Mouse (Mus musculus) T-helper 2 cell (primary cell): ENCODE results near the gene Slc9a9.

Experiments used
- in situ Hi-C: fragments of 300-600 bp; cut with MboI, MseI; formaldehyde crosslinking; loops from one replicate; pipeline ENCODE4 v1.15.1; 2025; ENCODE audit warnings: high pct_unique_total_duplicates

Gene Slc9a9

DNA sequence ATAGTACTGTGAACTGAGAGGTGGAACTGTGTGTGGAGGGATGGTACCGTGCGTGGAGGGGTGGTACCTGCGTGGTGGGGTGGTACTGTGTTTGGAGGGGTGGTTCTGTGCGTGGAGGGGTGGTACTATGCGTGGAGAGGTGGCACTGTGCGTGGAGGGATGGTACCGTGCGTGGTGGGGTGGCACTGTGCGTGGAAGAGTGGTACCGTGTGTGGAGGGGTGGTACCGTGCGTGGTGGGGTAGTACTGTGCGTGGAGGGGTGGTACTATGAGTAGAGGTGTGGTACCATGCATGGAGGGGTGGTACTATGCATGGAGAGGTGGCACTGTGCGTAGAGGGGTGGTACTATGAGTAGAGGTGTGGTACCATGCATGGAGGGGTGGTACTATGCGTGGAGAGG is 167.7 kb downstream of the Slc9a9 start:
- in situ Hi-C loops: no loop called here

DNA sequence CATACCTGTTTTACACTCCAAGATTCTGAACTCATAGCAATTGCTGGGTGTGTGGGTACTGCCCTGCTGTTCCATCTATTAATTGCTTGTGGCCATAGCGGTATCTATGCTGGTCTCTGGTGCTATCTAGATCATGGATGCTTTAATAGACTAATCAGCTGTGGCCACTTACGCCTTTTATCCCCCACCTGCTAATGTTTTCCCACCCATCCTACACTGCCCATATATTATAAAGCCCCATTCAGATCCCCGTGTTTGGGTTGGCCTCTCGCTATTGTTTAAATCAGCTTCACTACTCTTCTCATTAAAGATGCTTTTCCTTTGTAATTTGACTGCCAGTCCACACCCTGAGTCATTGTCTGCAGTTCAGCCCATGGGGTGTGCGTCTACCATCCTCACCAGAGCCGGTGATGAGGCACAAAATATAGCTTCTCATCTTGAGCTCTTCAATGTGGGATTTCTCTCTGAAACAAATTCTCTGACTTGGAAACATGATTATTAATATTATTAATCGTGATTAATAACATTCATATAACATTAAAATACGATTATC is 168.8 kb downstream of the Slc9a9 start:
- in situ Hi-C loops: no loop called here

DNA sequence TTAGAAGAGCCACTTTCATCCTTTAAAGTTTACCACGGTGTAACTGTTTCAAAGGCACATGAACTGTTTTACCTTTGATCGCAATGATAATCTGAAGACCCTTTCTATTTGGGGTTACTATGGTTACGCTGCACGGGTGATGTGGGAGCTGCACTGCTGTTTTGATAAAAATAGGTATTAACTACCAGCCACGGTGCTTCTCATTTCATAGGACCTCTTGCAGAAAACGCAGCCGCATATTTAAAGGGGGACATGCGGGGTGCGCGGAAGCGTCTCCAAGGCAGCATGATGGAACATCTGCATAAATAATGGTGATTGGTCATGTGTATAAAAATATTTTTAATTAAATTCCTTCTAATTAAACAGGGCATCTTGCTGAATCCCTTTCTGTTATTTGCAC is 169.5 kb downstream of the Slc9a9 start:
- in situ Hi-C loops: no loop called here

DNA sequence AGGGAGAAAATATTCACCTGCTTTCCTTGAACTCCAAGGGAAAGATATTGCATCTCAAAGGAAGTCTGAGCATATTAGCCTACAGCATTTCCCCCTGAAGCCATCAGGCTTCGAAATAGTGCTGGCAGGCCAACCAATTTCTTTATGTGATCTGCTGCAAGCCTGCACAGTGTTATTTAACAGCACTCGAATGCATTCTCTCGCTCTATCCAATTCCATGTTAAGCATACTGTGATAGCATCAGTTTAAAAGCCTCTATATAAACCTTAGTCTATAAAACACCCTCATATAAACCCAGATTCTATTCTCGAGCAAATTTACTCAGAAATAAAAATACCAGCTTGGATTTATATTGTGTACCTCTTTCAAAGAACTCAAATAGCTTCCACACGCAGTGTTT is 170.7 kb downstream of the Slc9a9 start:
- in situ Hi-C loops: no loop called here

DNA sequence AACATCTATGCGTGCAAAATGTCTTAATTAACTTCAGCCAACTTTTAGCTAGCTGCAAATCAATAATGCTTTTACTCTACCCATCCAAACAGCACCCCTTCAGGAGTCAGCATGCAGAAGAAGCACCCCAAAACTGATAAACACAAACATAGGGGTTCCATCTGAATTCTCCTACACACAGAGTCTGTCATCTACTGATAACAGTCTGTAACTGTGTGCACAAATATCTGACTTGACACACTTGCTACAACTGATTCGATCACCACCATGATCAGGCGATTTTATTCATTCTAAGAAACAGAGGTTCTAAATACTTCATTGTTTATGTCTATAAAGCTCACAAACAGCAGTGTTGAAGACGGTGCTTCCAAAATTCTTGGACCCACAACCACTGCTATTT is 171.3 kb downstream of the Slc9a9 start:
- in situ Hi-C loops: no loop called here

DNA sequence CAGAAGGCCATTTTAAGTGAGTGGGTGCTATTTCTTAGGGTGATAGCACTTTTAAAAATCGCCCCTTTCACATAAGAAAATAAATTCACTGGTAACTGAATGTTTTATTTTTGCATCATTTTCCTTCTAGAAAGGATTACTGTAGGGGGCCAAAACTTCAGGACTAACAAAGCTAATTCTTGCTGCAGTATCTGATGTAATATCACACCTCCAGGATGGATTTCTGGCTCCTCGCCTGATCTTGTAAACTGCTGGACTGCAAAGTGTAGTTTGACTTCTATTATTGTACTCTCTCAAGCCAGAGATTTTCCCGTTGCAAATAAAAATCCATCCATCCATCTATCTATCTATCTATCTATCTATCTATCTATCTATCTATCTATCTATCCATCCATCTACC is 174.5 kb downstream of the Slc9a9 start:
- in situ Hi-C loops: no loop called here

DNA sequence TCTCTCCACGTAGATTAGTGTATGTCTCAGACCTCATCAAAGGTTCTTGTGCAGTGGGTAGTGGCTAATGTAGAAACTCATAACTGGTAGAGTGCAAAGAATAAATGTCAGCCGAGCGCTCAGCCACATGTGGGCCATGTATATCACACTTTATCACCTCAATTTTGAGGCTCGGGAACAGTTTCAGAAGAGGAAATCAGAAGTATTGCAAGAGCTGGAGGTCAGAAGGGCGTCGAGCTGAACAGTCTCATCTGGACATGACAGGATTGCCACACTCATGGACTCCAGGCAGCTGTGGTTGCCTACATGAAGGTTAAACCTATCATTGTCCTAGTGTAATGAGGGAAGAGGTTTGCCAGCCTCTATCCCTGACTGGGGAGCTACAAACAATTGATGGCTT is 177.9 kb downstream of the Slc9a9 start:
- in situ Hi-C loops: no loop called here

DNA sequence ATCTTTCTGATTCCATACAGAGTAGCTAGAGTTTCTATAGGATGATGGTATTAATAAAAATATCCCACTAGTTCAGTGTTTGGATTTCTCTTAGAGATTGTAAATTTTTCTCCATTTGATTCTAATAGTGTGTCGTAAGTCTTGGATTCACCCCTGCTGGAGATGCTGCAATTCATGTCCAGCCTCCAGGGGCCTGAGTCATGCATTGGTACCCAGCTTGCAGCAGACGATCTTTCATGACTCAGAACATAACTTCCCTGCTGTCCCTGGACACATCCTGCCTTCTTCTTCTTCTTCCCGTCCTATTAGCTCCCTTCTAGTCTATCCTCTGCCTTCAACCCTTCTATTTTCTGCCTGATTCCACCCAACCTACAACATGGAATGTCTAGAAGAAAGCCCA is 181.8 kb downstream of the Slc9a9 start:
- in situ Hi-C loops: no loop called here

DNA sequence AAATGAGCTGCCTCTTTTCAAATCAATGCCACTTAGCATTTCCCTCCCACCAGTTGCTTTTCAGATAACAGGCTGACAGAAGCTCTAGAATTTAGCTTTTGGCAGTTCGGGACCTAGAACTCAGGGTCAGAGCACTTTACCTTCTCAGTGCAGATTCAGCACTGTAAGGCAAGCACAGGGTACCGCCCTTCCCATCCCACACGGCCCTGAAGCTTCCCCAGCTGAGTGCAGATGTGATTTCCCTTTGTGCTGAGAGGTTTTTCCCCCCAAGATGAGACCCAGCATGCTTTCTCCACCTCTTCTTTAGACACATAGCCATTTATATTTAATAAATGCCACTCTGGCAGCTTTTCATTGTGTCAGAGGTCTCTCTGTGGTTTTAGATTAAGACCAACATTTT is 186.4 kb downstream of the Slc9a9 start:
- in situ Hi-C loops: no loop called here

DNA sequence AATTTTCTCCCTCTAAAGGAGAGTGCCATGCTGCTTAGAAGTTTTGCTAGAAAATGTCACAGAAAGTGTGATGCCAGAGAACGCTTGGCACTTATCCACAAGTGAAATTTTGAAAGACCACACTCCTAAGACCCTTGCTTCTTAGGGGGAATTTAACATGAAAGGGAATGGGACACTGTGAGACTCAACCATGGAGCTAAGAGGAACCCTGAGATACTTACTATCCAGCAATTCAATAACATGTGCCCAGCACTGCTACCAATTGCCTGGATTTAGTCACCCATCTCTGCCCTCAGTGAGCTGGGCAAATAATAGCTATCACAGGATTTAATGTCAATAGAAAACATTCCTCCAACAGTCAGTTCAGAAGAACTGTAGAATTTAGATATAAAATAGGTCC is 198.8 kb downstream of the Slc9a9 start:
- in situ Hi-C loops: no loop called here

DNA sequence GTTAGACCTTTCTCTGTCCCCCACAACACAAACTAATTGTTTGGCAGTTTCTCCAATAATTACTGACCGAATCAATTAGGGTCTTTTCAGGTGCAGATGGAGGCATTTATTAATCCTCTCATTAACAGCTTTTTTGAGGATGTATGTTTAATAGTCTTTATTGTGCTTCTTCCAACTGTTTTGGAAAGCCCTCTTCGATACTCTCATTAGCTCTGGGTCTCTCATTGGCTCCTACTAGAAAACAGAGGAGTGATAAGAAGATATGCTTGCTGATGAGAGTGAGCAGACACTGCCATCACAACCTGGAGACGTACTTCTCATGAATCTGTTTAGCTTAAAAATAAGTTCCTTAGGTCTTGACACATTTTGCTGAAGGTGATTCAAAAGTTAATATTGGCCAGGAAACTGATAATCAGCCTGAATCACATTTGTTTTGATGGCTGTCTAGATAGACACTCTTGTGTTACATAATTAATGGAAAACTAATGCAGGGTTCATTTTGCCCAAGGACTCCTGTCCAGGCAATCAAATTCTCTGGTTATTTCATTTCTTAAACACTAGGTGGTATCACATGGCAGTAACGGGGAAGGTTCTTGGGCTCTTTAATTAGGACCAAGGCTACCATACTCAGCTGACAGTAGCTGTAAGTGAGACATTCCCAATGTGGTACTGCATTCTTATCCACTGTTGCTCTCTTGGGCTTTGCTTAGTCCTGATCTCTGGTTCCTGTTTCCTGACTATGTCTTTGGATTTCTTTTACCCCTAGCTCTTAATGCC is 199.5 kb downstream of the Slc9a9 start:
- in situ Hi-C loops: no loop called here

DNA sequence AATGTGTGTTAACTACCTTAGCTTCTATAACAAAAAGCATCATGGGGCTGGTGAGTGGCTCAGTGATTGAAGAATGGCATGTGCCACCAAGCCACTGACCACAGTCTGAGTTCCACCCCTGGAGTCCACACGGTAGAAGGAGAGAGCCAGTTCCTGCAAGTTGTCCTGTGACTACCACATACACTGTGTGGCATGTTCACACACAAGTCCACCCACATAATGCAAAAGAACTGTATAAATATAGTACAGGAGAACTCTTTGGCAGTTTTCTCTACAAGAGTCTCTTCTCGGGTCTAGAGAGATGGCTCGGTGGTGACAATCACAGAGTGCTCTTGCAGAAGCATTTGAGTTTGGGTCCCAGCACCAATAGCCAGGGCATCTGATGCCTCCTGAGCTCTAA is 212.8 kb downstream of the Slc9a9 start:
- in situ Hi-C loops: no loop called here

DNA sequence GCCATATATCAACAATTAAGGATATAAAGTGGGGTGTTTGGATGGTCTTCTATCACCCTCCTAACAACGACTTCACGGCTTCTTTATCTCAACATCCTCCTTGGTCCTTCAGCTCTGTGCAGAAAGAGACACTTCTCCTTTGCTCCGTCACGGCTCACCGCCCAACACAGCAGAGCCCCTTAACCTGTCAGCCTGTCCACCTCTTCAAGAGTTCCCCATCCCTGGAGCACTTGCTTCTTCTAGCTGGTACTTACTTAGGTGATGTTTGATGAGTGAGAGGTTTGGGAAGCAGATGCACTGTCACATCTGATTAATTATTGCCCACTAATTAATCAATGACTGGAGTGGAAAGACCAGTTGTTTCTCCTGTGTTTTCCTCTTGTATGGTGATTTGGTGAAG is 213.7 kb downstream of the Slc9a9 start:
- in situ Hi-C loops: no loop called here

DNA sequence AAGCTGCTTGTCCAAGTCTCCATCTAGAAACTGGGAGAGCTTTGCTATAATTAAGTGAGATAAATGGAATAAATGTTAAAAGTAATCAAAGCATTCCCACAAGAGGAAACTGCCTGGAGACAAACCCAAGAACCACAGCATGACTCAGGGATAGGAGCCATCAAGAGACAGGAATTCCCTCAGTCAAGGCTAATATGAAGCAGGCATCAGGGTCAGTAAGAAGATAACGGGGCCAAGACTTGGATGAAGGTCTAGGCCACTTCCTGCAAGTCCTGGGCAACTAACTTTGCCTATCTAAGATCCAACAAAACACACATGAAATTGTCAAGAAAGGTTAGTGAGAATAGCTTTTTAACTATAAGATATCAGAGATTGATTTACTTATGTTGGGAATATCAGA is 215.4 kb downstream of the Slc9a9 start:
- in situ Hi-C loops: no loop called here

DNA sequence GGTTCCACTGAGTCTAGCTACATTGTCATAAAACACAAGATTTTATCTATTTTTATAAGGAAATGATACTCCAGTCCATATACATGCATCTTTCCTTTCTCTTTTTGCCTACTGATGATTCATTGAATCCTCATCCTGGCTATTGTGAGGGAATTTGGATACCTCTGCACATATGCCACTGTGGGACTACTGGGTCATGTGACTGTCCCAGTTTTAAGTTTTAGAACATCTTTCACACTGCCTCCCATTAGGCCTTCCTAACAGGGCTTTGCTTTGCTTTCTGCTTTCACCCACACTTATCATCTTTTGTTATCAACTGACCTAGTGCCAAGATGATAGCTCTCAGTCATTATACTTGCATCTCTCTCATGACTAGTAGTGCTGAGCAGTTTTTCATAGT is 219.9 kb downstream of the Slc9a9 start:
- in situ Hi-C loops: no loop called here

DNA sequence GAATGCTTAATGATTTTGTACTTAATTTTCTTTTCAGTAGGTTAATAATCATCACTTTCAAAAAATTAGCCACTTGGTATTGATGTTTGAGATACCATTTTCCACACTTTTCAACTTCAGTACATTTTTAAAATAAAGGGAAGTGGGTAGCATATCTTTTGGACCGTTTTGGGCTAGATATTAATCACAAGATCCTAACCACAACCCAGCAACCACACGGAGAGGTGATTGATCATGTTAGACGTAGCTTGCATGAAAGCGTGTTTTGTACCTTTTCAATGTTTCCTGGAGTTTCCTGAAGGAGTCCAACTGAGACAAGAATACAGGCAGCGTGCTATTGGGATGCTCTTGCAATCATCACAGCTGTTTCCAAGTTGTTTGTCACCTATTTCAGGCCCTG is 226.2 kb downstream of the Slc9a9 start:
- in situ Hi-C loops: no loop called here

DNA sequence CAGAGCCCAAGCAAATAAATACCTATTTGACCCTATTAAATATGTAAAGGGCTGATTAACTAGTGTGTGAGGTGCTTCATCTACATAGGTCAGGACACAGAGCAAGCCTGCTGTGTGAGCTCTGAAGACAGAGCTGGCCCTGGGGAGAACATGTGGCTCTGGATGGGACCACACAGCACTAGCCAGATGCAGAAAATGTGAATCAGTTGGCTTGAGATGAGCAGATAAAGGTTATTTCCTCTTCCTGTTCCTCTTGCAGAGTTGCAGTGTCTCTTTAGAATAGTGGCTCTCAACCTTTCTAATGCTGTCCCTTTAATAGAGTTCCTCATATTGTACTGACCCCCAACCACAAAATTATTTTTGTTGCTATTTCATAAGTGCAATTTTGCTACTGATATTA is 234.5 kb downstream of the Slc9a9 start:
- in situ Hi-C loops: no loop called here

DNA sequence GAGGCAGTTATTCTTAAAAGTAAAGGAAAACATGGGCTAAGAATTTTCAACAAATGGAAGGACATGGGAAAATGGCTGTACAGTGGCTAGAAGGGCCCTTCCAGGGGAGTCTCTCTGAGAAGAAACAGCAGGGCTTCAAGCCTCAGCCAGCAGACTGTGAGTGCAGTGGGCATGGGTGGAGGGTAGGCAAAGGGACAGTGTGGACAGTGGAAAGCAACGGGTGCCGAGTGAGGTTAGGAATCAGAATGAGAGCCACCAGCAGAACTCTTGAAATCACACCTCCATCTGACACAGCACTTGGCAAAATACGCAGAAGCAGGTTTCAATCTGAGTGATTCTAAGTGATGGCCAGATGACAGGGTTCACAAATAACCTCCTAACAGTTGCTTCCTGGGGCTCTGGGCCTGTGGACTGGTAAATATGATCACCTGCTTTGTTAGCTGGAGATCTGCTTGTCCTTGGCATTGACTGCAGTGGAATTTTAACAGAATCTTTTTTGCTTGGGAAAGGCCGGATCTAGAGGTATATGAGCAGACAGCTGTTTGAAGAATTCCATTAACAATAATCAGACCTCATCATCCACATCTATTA is 237.4 kb downstream of the Slc9a9 start:
- in situ Hi-C loops: no loop called here

DNA sequence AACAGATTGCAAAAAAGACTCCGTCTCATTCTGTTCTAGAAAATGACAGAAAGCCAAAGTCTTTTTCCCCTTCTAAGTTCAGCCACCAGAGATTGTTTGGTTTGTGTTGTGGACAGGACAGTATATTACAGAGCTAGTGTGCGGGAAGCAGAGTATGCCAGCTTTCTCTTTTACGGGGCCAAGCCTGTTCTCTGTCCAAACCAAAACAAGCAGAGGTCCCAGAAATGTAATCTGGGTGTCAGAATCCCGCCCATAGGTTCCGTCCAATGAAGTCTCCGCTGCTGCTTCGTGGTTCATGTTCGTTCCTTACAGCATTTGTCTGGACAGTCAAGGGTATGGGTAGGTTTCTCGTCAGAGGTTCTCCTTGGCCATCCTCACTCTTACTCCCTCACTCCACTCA is 242.4 kb downstream of the Slc9a9 start:
- in situ Hi-C loops: no loop called here

DNA sequence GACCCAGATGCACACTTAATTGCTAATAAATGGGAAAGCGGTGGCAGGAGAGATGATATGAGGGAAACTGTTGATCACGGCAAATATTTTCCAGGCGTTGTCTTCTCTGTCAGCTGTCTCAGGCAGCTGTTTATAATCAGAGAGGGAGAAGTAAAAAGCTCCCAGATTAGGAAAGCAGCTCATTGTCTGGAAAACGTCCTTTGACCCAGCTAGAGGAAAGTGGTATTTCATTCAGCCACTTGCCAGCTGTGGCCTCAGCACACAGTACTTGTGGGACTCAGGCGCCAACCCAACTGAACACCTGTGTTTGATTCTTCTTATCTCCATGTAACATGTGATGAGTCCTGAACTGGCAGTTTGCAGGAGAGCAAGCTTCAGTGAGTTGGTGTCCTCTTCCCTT is 252.4 kb downstream of the Slc9a9 start:
- in situ Hi-C loops: loop anchor here (10.0 kb wide), 1 partner anchor 493 kb away; no protein-coding TSS in a partner anchor

DNA sequence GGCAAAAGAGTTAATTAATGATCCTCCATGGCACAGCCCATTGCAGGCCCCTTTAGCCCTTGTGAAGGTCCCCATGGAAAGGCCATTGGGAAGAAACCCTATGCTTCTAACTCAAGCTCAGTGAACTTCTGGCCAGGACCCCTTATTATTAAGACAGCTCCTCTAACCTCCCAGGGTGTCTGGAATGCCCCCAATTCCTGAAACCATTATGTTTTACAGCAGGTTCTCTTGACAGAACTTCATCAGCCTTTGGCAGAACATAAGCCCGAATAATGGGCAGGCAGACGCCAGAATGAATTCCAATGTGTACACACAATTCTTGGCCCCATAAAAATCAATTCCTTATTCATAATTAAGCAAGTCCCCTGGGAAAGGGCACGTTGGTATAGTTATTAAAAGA is 256.1 kb downstream of the Slc9a9 start:
- in situ Hi-C loops: loop anchor here (10.0 to 25.0 kb wide), 2 partner anchors 489 to 1786 kb away; no protein-coding TSS in a partner anchor

DNA sequence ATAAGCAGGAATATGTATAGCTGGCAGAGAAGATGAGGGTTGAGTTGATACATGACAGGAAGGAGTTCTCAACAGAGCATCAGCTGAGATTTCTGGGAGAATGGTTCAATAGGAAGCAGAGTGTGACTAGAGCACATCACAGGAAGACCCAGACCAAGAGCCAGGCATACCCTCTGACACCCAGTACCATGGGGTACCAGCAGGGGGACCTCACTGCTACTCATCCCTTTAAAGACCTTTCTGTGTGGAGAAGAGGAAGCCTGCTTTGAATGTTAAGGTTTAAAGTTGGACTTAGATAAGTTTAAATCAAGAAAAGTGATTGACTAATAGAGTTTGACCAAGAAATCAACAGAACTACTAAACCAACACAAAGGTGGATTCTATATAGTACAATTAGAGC is 257.4 kb downstream of the Slc9a9 start:
- in situ Hi-C loops: loop anchor here (10.0 to 25.0 kb wide), 2 partner anchors 488 to 1785 kb away; no protein-coding TSS in a partner anchor

DNA sequence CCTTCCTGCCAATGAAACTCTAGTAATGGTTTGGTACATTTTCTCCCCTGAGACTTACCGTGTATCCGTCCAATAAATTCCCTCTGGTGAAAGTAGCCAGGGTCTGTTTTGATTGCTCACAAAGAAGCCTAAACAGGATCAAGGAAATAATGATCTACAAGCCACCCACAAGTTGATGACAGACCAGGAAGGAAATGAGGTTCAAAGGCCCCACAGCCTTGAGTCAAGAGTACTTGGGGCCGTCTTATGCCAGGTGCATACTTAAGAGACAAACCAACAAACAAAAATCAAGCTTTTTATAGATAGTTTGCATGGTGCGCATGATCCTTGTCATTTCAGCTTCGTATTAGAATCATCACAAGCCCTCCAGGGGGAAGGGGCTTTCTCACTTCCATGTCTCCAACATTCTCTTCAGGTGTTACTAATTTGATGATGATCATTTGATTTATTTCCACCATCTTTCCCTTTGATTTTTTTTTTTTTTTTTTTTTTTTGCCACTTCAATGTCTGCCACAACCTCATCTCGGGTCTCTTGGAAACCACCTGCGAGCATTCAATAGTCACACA is 275.9 kb downstream of the Slc9a9 start:
- in situ Hi-C loops: loop anchor here (25.0 kb wide), 1 partner anchor 1767 kb away; no protein-coding TSS in a partner anchor
